Mouse (Mus musculus): ENCODE data around the gene Adtrp. TPM values are rescaled to one million over a fixed set of nuclear protein-coding genes. Genes with fewer than 3 reads are reported as not detected.

The Adtrp gene
- polyA plus RNA-seq, 1 experiment from 2014 or later = 0.89 TPM

- Histone ChIP-seq H3K27ac (ENCODE audit: low read depth, low read length) (no peak overlapping the region), H3K4me2 (no peak overlapping the region), H3K36me3 (ENCODE audit: control insufficient read depth, insufficient read depth, low read length) (no peaks in the 10 kb centered on the region), H3K9ac (ENCODE audit: low read depth, low read length) (no peak overlapping the region), H3K27me3 (replicated peaks; ENCODE audit: control insufficient read depth, insufficient read depth, low read length) (no peaks in the 10 kb centered on the region), H3K4me3 (ENCODE audit: low read depth, low read length) (no peak overlapping the region), H3K9me3 (ENCODE audit: control insufficient read depth, low read length) (no peaks in the 10 kb centered on the region), H3K4me1 (replicated peaks; ENCODE audit: control insufficient read depth, insufficient read depth, low read length) (no peaks in the 10 kb centered on the region)
- no peak for DNase-seq (ENCODE audit: low spot score)
- ATAC-seq (replicated peaks; ENCODE audit: low FRiP score) = no peak
- WGBS = 25% methylated on average over 5 of the region's 5 CpGs
Measured at GRCm38 (mm10) chr13:41822091-41822490, 25.4 kb downstream of the Adtrp start.

GRCm38 (mm10) chr13:41820947-41821346 is 26.5 kb downstream of the Adtrp start:
- DNase-seq (ENCODE audit: low spot score) (no peak), ATAC-seq (replicated peaks; ENCODE audit: low FRiP score) (no peak)
- Histone ChIP-seq H3K4me3 (ENCODE audit: low read depth, low read length) (no peak overlapping the region), H3K4me2 (no peak overlapping the region), H3K27me3 (replicated peaks; ENCODE audit: control insufficient read depth, insufficient read depth, low read length) (no peaks in the 10 kb centered on the region), H3K36me3 (ENCODE audit: control insufficient read depth, insufficient read depth, low read length) (no peaks in the 10 kb centered on the region), H3K27ac (ENCODE audit: low read depth, low read length) (no peak overlapping the region), H3K4me1 (replicated peaks; ENCODE audit: control insufficient read depth, insufficient read depth, low read length) (no peaks in the 10 kb centered on the region), H3K9me3 (ENCODE audit: control insufficient read depth, low read length) (no peaks in the 10 kb centered on the region), H3K9ac (ENCODE audit: low read depth, low read length) (no peak overlapping the region)
- WGBS = 82% methylated on average over 3 of the region's 3 CpGs

- H3K9me3 ChIP-seq (ENCODE audit: control insufficient read depth, low read length) = no peaks in the 10 kb centered on the region
- no peak overlapping the region for H3K27ac ChIP-seq (ENCODE audit: low read depth, low read length)
- H3K27me3 ChIP-seq (replicated peaks; ENCODE audit: control insufficient read depth, insufficient read depth, low read length) = no peaks in the 10 kb centered on the region
- DNase-seq (ENCODE audit: low spot score) (no peak), ATAC-seq (replicated peaks; ENCODE audit: low FRiP score) (no peak)
- no peaks in the 10 kb centered on the region for H3K4me1 ChIP-seq (replicated peaks; ENCODE audit: control insufficient read depth, insufficient read depth, low read length)
- WGBS = 68% methylated on average over 4 of the region's 4 CpGs
- H3K9ac ChIP-seq (ENCODE audit: low read depth, low read length) = no peak overlapping the region
- no peaks in the 10 kb centered on the region for H3K36me3 ChIP-seq (ENCODE audit: control insufficient read depth, insufficient read depth, low read length)
- no peak overlapping the region for H3K4me3 ChIP-seq (ENCODE audit: low read depth, low read length)
- H3K4me2 ChIP-seq = no peak overlapping the region
Measured at GRCm38 (mm10) chr13:41819918-41820317, 27.6 kb downstream of the Adtrp start.

GRCm38 (mm10) chr13:41819484-41819883 is 28.0 kb downstream of the Adtrp start:
- Histone ChIP-seq H3K27me3 (replicated peaks; ENCODE audit: control insufficient read depth, insufficient read depth, low read length) (no peaks in the 10 kb centered on the region), H3K4me3 (ENCODE audit: low read depth, low read length) (no peak overlapping the region), H3K4me2 (no peak overlapping the region), H3K4me1 (replicated peaks; ENCODE audit: control insufficient read depth, insufficient read depth, low read length) (no peaks in the 10 kb centered on the region), H3K9ac (ENCODE audit: low read depth, low read length) (no peak overlapping the region), H3K27ac (ENCODE audit: low read depth, low read length) (no peak overlapping the region), H3K9me3 (ENCODE audit: control insufficient read depth, low read length) (no peaks in the 10 kb centered on the region), H3K36me3 (ENCODE audit: control insufficient read depth, insufficient read depth, low read length) (no peaks in the 10 kb centered on the region)
- ATAC-seq (replicated peaks; ENCODE audit: low FRiP score) = no peak
- DNase-seq (ENCODE audit: low spot score) = no peak
- WGBS = 79% methylated on average over 4 of the region's 4 CpGs

GRCm38 (mm10) chr13:41817583-41817982 is 29.9 kb downstream of the Adtrp start:
- ATAC-seq (replicated peaks; ENCODE audit: low FRiP score) (no peak), DNase-seq (ENCODE audit: low spot score) (no peak)
- H3K4me2 ChIP-seq = no peak overlapping the region
- no peaks in the 10 kb centered on the region for H3K27me3 ChIP-seq (replicated peaks; ENCODE audit: control insufficient read depth, insufficient read depth, low read length)
- no peak overlapping the region for H3K4me3 ChIP-seq (ENCODE audit: low read depth, low read length)
- H3K27ac ChIP-seq (ENCODE audit: low read depth, low read length) = no peak overlapping the region
- no peaks in the 10 kb centered on the region for H3K9me3 ChIP-seq (ENCODE audit: control insufficient read depth, low read length)
- no peak overlapping the region for H3K9ac ChIP-seq (ENCODE audit: low read depth, low read length)
- WGBS = 79% methylated on average over 4 of the region's 4 CpGs
- no peaks in the 10 kb centered on the region for H3K36me3 ChIP-seq (ENCODE audit: control insufficient read depth, insufficient read depth, low read length)
- H3K4me1 ChIP-seq (replicated peaks; ENCODE audit: control insufficient read depth, insufficient read depth, low read length) = no peaks in the 10 kb centered on the region

GRCm38 (mm10) chr13:41816643-41817042 is 30.8 kb downstream of the Adtrp start:
- WGBS = 85% methylated on average over 4 of the region's 4 CpGs
- H3K4me2 ChIP-seq = no peak overlapping the region

GRCm38 (mm10) chr13:41810776-41811175 is 36.7 kb downstream of the Adtrp start:
- Histone ChIP-seq H3K4me3 (ENCODE audit: low read depth, low read length) (no peak overlapping the region), H3K9me3 (ENCODE audit: control insufficient read depth, low read length) (no peaks in the 10 kb centered on the region), H3K27me3 (replicated peaks; ENCODE audit: control insufficient read depth, insufficient read depth, low read length) (no peaks in the 10 kb centered on the region), H3K36me3 (ENCODE audit: control insufficient read depth, insufficient read depth, low read length) (no peaks in the 10 kb centered on the region), H3K4me1 (replicated peaks; ENCODE audit: control insufficient read depth, insufficient read depth, low read length) (no peaks in the 10 kb centered on the region), H3K4me2 (no peak overlapping the region), H3K27ac (ENCODE audit: low read depth, low read length) (no peak overlapping the region), H3K9ac (ENCODE audit: low read depth, low read length) (no peak overlapping the region)
- ATAC-seq (replicated peaks; ENCODE audit: low FRiP score) (no peak), DNase-seq (ENCODE audit: low spot score) (no peak)
- 89% methylated on average over 7 of the region's 7 CpGs for WGBS

More at GRCm38 (mm10) chr13:41816643-41817042, 30.8 kb downstream of the Adtrp start:
- no peak overlapping the region for H3K27ac ChIP-seq (ENCODE audit: low read depth, low read length)
- H3K4me1 ChIP-seq (replicated peaks; ENCODE audit: control insufficient read depth, insufficient read depth, low read length) = no peaks in the 10 kb centered on the region
- H3K9ac ChIP-seq (ENCODE audit: low read depth, low read length) = no peak overlapping the region
- no peaks in the 10 kb centered on the region for H3K36me3 ChIP-seq (ENCODE audit: control insufficient read depth, insufficient read depth, low read length)
- ATAC-seq (replicated peaks; ENCODE audit: low FRiP score) = no peak
- H3K9me3 ChIP-seq (ENCODE audit: control insufficient read depth, low read length) = no peaks in the 10 kb centered on the region
- H3K27me3 ChIP-seq (replicated peaks; ENCODE audit: control insufficient read depth, insufficient read depth, low read length) = no peaks in the 10 kb centered on the region
- no peak overlapping the region for H3K4me3 ChIP-seq (ENCODE audit: low read depth, low read length)
- DNase-seq (ENCODE audit: low spot score) = no peak

- Histone ChIP-seq H3K9me3 (ENCODE audit: control insufficient read depth, low read length) (no peaks in the 10 kb centered on the region), H3K9ac (ENCODE audit: low read depth, low read length) (no peak overlapping the region), H3K36me3 (ENCODE audit: control insufficient read depth, insufficient read depth, low read length) (no peaks in the 10 kb centered on the region), H3K4me2 (no peak overlapping the region), H3K27ac (ENCODE audit: low read depth, low read length) (no peak overlapping the region), H3K27me3 (replicated peaks; ENCODE audit: control insufficient read depth, insufficient read depth, low read length) (no peaks in the 10 kb centered on the region), H3K4me3 (ENCODE audit: low read depth, low read length) (no peak overlapping the region), H3K4me1 (replicated peaks; ENCODE audit: control insufficient read depth, insufficient read depth, low read length) (no peaks in the 10 kb centered on the region)
- 75% methylated on average over 4 of the region's 4 CpGs for WGBS
- DNase-seq (ENCODE audit: low spot score) = no peak
- ATAC-seq (replicated peaks; ENCODE audit: low FRiP score) = no peak
Measured at GRCm38 (mm10) chr13:41807815-41808214, 39.7 kb downstream of the Adtrp start.

GRCm38 (mm10) chr13:41807300-41807699 is 40.2 kb downstream of the Adtrp start:
- Histone ChIP-seq H3K27ac (ENCODE audit: low read depth, low read length) (no peak overlapping the region), H3K27me3 (replicated peaks; ENCODE audit: control insufficient read depth, insufficient read depth, low read length) (no peaks in the 10 kb centered on the region), H3K4me2 (no peak overlapping the region), H3K4me1 (replicated peaks; ENCODE audit: control insufficient read depth, insufficient read depth, low read length) (no peaks in the 10 kb centered on the region), H3K9ac (ENCODE audit: low read depth, low read length) (no peak overlapping the region), H3K9me3 (ENCODE audit: control insufficient read depth, low read length) (no peaks in the 10 kb centered on the region), H3K36me3 (ENCODE audit: control insufficient read depth, insufficient read depth, low read length) (no peaks in the 10 kb centered on the region), H3K4me3 (ENCODE audit: low read depth, low read length) (no peak overlapping the region)
- WGBS = 78% methylated on average over 4 of the region's 4 CpGs
- DNase-seq (ENCODE audit: low spot score) (no peak), ATAC-seq (replicated peaks; ENCODE audit: low FRiP score) (no peak)
